Comparison of ENCODE assay signal across 8 mouse cellular contexts in the genomic region with DNA sequence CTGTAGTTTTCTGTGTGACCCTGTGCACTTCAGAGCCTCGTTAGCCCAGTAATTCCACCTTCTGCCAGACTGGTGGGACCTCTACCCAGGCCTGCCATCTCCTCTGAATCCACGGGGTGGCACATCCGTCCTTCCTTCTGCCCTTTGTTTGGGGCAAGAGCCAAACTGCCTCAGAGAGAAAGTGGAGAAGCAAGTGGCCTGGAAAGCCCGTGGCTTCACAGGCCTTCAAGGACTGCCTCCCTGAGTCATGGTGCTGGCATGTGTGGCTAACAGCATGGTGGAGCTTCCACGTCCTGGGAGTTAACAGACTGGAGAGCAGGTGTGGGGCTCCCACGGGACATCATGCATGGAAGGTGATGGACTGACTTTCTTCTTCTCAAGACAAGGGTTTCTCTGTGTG. TPM values are rescaled to one million over a fixed set of nuclear protein-coding genes. Genes with fewer than 3 reads are reported as not detected.
DNase-seq lines count a peak whose midpoint lies in the region; ATAC-seq lines count a peak whose summit lies in the region.

No protein-coding gene starts in this region.

- H3K4me3 ChIP-seq in kidney, embryonic 14.5 days (ENCODE audit: low read length): no peak overlapping the region
- no peak overlapping the region for H3K4me3 ChIP-seq in hindbrain, embryonic 11.5 days (ENCODE audit: low read depth, low read length)

- ATAC-seq in kidney, embryonic 14.5 days (ENCODE audit: low FRiP score, low TSS enrichment): no peak; the same call in 1 of the 2 replicates
- no peak for ATAC-seq in hindbrain, embryonic 11.5 days (ENCODE audit: low FRiP score)

- peaks cover 15% of the 10 kb centered on the region; the same call in 1 of the 2 replicates for H3K4me1 ChIP-seq in kidney, embryonic 14.5 days (ENCODE audit: control insufficient read depth, insufficient read depth, low read length)
- no peaks in the 10 kb centered on the region for H3K4me1 ChIP-seq in hindbrain, embryonic 11.5 days (replicated peaks; ENCODE audit: control insufficient read depth, insufficient read depth, low read length)

- 69% methylated on average over 6 of the region's 6 CpGs for WGBS in kidney, embryonic 14.5 days
- 78% methylated on average over 6 of the region's 6 CpGs for WGBS in hindbrain, embryonic 11.5 days

- no peak overlapping the region for H3K4me2 ChIP-seq in kidney, embryonic 14.5 days (replicated peaks; ENCODE audit: low read depth, low read length)
- no peak overlapping the region for H3K4me2 ChIP-seq in hindbrain, embryonic 11.5 days (replicated peaks; ENCODE audit: low read depth, low read length)

- no peaks in the 10 kb centered on the region for H3K9me3 ChIP-seq in kidney, embryonic 14.5 days (ENCODE audit: control insufficient read depth, low read length)
- no peaks in the 10 kb centered on the region for H3K9me3 ChIP-seq in hindbrain, embryonic 11.5 days (ENCODE audit: control insufficient read depth, low read length)

- no peak overlapping the region for H3K9ac ChIP-seq in kidney, embryonic 14.5 days (ENCODE audit: low read depth, low read length)
- H3K9ac ChIP-seq in hindbrain, embryonic 11.5 days (ENCODE audit: low read depth, low read length): no peak overlapping the region

- H3K27ac ChIP-seq in kidney, embryonic 14.5 days (ENCODE audit: low read depth, low read length): no peak overlapping the region
- no peak overlapping the region for H3K27ac ChIP-seq in hindbrain, embryonic 11.5 days (ENCODE audit: low read depth, low read length)

- peaks cover 41% of the 10 kb centered on the region for H3K36me3 ChIP-seq in kidney, embryonic 14.5 days (ENCODE audit: control insufficient read depth, insufficient read depth, low read length)
- H3K36me3 ChIP-seq in hindbrain, embryonic 11.5 days (ENCODE audit: control insufficient read depth, insufficient read depth, low read length): peaks cover 10% of the 10 kb centered on the region

- DNase-seq in kidney, adult 11 months: peak; percentile 36
- DNase-seq in adrenal gland, adult 2 months: peak; percentile 86
- DNase-seq in gastrocnemius, adult 8-10 months (ENCODE audit: low spot score in 2 of 2): peak; percentile 37 to 60
- peak; percentile 82 for DNase-seq in lung, postnatal 10 days
- no peak for DNase-seq in layer of hippocampus, postnatal 25 days (ENCODE audit: extremely low spot score in 1 of 2, low spot score in 1 of 2)
- no peak for DNase-seq in hindbrain, embryonic 11.5 days (ENCODE audit: low spot score)
- DNase-seq in right cerebral cortex, postnatal 14 days: no peak

- H3K27me3 ChIP-seq in kidney, embryonic 14.5 days (ENCODE audit: control insufficient read depth, insufficient read depth, low read length): no peaks in the 10 kb centered on the region
- no peaks in the 10 kb centered on the region for H3K27me3 ChIP-seq in hindbrain, embryonic 11.5 days (ENCODE audit: control insufficient read depth, insufficient read depth, low read length)

RNA-seq across cellular contexts. Expression of a gene that starts 8.8 kb away (rescaled TPM):
- polyA plus RNA-seq in kidney, embryonic 14.5 days (2014; fragmentation: Nextera tagmentation; extraction: Ambion mirVana): 139 and 150 TPM in 2 replicates
- total RNA-seq in adrenal gland, adult 2 months (2021): 1 to 10 TPM; 1.9 to 3.7 TPM
- 1.4 and 1.5 TPM in 2 replicates for polyA plus RNA-seq in adrenal gland, adult 2 months (2012; rRNA removed)
- total RNA-seq in gastrocnemius, adult 8-10 months (2022): 1 to 10 TPM; 1.5 to 3.3 (median 1.7) TPM
- total RNA-seq in layer of hippocampus, postnatal 25 days (2021): 1 to 10 TPM; 1.1 to 2.5 TPM
- polyA plus RNA-seq in hindbrain, embryonic 11.5 days (2014; fragmentation: Nextera tagmentation; extraction: Ambion mirVana): 94.3 and 101 TPM in 2 replicates

RNA-seq across cellular contexts. Expression of a gene that starts 28.1 kb away (rescaled TPM):
- polyA plus RNA-seq in kidney, embryonic 14.5 days (2014; fragmentation: Nextera tagmentation; extraction: Ambion mirVana): 13.2 and 15.8 TPM in 2 replicates
- total RNA-seq in adrenal gland, adult 2 months (2021): 100 to 1,000 TPM in 1 of 2 experiments, 10 to 100 TPM in 1; 61.6 to 210 TPM
- polyA plus RNA-seq in adrenal gland, adult 2 months (2012; rRNA removed): 79.5 and 143 TPM in 2 replicates
- 1 to 10 TPM; 2.9 to 3.6 (median 3.2) TPM for total RNA-seq in gastrocnemius, adult 8-10 months (2022)
- 10 to 100 TPM; 20.5 to 20.7 TPM for total RNA-seq in layer of hippocampus, postnatal 25 days (2021)
- polyA plus RNA-seq in hindbrain, embryonic 11.5 days (2014; fragmentation: Nextera tagmentation; extraction: Ambion mirVana): 17.9 and 22.0 TPM in 2 replicates

RNA-seq across cellular contexts. Expression of a gene that starts 47.2 kb away (rescaled TPM):
- polyA plus RNA-seq in kidney, embryonic 14.5 days (2014; fragmentation: Nextera tagmentation; extraction: Ambion mirVana): 9.4 and 14.3 TPM in 2 replicates
- total RNA-seq in adrenal gland, adult 2 months (2021): 10 to 100 TPM; 28.4 to 56.2 TPM
- polyA plus RNA-seq in adrenal gland, adult 2 months (2012; rRNA removed): 67.8 and 76.1 TPM in 2 replicates
- total RNA-seq in gastrocnemius, adult 8-10 months (2022): 10 to 100 TPM; 13.0 to 15.2 (median 14.2) TPM
- 1 to 10 TPM; 6.3 to 7.4 TPM for total RNA-seq in layer of hippocampus, postnatal 25 days (2021)
- 4.1 and 4.7 TPM in 2 replicates for polyA plus RNA-seq in hindbrain, embryonic 11.5 days (2014; fragmentation: Nextera tagmentation; extraction: Ambion mirVana)

Comparison
In these comparisons a context has a peak if more than half of its experiments do, and no peak if none do; other contexts are left out.
1. DNase-seq: peak in kidney, adult 11 months (single experiment), adrenal gland, adult 2 months (single experiment), gastrocnemius, adult 8-10 months (2 of 2) and lung, postnatal 10 days (single experiment); none in layer of hippocampus, postnatal 25 days (0 of 2), hindbrain, embryonic 11.5 days (single experiment) and right cerebral cortex, postnatal 14 days (single experiment).
2. RNA of a gene that starts 28.1 kb away (total RNA-seq): 61.6 to 210 TPM in adrenal gland, adult 2 months and 20.5 to 20.7 TPM in layer of hippocampus, postnatal 25 days; 2.9 to 3.6 TPM in gastrocnemius, adult 8-10 months; every median in the first group is over 4 times any median in the second.